Mouse (Mus musculus) large intestine, adult 2 months (tissue): ENCODE measurements around the gene Ppib. TPM values are rescaled to one million over a fixed set of nuclear protein-coding genes. Genes with fewer than 3 reads are reported as not detected.

Source experiments
- polyA plus RNA-seq: library from polyadenylated mRNA; depleted of rRNA; stranded (reverse); fragments of >200 nt; gene quantifications from 2 replicates; pipeline ENCODE4 v1.2.3, GENCODE M21; 2012; rRNA removed

The Ppib gene
- polyA plus RNA-seq, 1 experiment, result 272 TPM

Other genes starting within 250 kb of the Ppib start
- 4.6 and 6.1 TPM in 2 replicates for gene Zfp609, start 232.7 kb upstream of the Ppib start, polyA plus RNA-seq
- gene Pclaf, start 170.0 kb upstream of the Ppib start, polyA plus RNA-seq, result 20.0 and 21.2 TPM in 2 replicates
- gene Trip4, start 151.4 kb upstream of the Ppib start, polyA plus RNA-seq, result 5.8 and 8.6 TPM in 2 replicates
- gene Csnk1g1, start 151.3 kb upstream of the Ppib start, polyA plus RNA-seq, result 4.1 and 7.6 TPM in 2 replicates
- gene Snx22, start 9.5 kb downstream of the Ppib start, polyA plus RNA-seq, result 1.0 and 1.4 TPM in 2 replicates
- gene Snx1, start 66.4 kb downstream of the Ppib start, polyA plus RNA-seq, result 69.7 and 74.5 TPM in 2 replicates
- 26.0 and 27.1 TPM in 2 replicates for gene Ciao2a, start 66.4 kb downstream of the Ppib start, polyA plus RNA-seq
- gene Dapk2, start 98.0 kb downstream of the Ppib start, polyA plus RNA-seq, result 18.1 and 20.4 TPM in 2 replicates